Mouse (Mus musculus): Measurements from ENCODE around the gene Cnmd. TPM values are rescaled to one million over a fixed set of nuclear protein-coding genes. Genes with fewer than 3 reads are reported as not detected.

The Cnmd gene
- polyA plus RNA-seq, 1 experiment from 2014 or later: 0.18 TPM

DNA sequence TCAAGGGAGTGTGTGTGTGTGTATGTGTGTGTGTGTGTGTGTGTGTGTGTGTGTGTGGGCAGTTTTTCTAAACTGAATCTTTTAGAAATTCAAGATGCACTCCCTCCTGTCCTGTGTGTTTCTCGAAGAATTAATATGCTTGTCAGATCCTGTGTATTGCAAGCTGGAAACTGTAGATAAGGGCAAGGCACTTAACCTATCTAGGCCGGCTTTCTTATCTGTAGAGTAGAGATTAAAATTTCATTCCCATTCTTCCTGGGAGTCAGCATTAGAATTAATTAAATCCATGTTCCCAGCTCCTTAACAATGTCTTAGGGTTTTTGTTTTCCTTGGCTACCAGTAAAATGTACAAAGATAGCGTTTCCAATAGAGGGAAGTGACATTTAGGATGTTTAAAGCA, 40.8 kb downstream of the Cnmd start:
- Histone ChIP-seq H3K27me3 (replicated peaks; ENCODE audit: control insufficient read depth, insufficient read depth, low read length) (no peaks in the 10 kb centered on the region), H3K36me3 (ENCODE audit: control insufficient read depth, insufficient read depth) (peaks cover 40% of the 10 kb centered on the region), H3K4me2 (replicated peaks; ENCODE audit: low read depth) (no peak overlapping the region), H3K4me1 (replicated peaks; ENCODE audit: control insufficient read depth, insufficient read depth, low read length) (no peaks in the 10 kb centered on the region), H3K27ac (ENCODE audit: low read depth, low read length) (no peak overlapping the region), H3K9ac (ENCODE audit: low read depth, low read length) (no peak overlapping the region), H3K9me3 (ENCODE audit: control insufficient read depth) (no peaks in the 10 kb centered on the region), H3K4me3 (ENCODE audit: low read depth, low read length) (no peak overlapping the region)
- WGBS: 50% methylated on average over 3 of the region's 3 CpGs
- ATAC-seq: no peak
- TF ChIP-seq CTCF (IDR thresholded peaks at IDR 0.05; ENCODE audit: low read depth): no peak

DNA sequence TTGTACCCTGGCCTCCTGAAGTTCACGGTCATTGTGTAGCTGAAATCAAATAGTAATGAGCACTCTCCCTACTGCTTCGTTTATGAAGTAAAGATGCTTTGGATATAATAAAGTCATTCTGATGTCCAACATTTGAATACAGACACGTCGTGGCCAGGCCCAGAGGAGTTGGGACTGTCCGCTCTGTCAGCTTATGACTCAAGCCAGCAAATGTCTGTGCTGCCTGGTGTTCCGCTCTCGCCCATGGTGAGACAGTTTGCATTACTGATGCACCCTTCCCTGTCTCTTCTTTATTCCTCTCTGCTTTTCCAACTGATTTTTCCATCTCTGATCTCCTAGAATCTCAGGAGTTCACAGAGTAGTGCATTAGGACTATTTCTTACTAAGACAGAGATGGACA, 42.2 kb downstream of the Cnmd start:
- Histone ChIP-seq H3K9ac (ENCODE audit: low read depth, low read length) (no peak overlapping the region), H3K27me3 (replicated peaks; ENCODE audit: control insufficient read depth, insufficient read depth, low read length) (no peaks in the 10 kb centered on the region), H3K36me3 (ENCODE audit: control insufficient read depth, insufficient read depth) (peaks cover 33% of the 10 kb centered on the region), H3K4me1 (replicated peaks; ENCODE audit: control insufficient read depth, insufficient read depth, low read length) (no peaks in the 10 kb centered on the region), H3K27ac (ENCODE audit: low read depth, low read length) (no peak overlapping the region), H3K9me3 (ENCODE audit: control insufficient read depth) (no peaks in the 10 kb centered on the region), H3K4me2 (replicated peaks; ENCODE audit: low read depth) (no peak overlapping the region), H3K4me3 (ENCODE audit: low read depth, low read length) (no peak overlapping the region)
- TF ChIP-seq CTCF (IDR thresholded peaks at IDR 0.05; ENCODE audit: low read depth): no peak
- ATAC-seq: no peak
- WGBS: 93% methylated on average over 7 of the region's 7 CpGs

DNA sequence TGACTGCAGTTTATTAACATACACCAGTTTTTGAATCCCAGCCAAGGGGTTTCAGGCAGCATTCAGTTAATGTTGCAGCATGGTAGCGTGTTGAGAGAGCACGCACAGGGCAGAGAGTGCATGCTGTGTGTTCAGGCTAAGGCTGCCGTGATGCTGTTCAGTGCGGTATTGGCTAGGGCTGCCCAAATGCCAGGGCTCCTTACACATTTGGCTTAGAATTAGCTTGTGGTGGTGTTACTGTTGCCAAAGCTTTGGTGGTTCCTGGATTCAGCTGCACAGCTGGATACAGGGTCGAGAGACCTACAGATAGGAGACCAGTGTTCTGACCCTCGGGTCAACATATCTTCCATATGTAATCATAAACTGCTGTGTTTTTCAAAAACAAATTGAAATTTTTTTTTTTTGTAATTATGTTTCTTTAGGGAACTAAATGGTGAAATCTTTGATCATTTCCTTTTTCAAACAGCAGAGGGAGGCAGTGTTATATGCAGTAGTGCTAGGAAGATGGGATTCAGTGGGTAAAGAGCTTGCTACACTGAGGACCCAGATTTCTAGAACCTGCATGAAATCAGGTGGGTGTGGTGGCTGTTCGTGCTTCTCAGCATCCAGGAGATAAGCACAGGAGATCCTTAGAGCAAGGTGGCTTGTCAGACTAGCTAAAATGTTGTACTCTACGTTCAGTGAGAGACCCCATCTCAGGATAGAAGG, 44.7 kb downstream of the Cnmd start:
- Histone ChIP-seq H3K4me1 (replicated peaks; ENCODE audit: control insufficient read depth, insufficient read depth, low read length) (no peaks in the 10 kb centered on the region), H3K36me3 (ENCODE audit: control insufficient read depth, insufficient read depth) (peaks cover 52% of the 10 kb centered on the region), H3K4me3 (ENCODE audit: low read depth, low read length) (no peak overlapping the region), H3K27ac (ENCODE audit: low read depth, low read length) (no peak overlapping the region), H3K9ac (ENCODE audit: low read depth, low read length) (no peak overlapping the region), H3K4me2 (replicated peaks; ENCODE audit: low read depth) (no peak overlapping the region), H3K9me3 (ENCODE audit: control insufficient read depth) (no peaks in the 10 kb centered on the region), H3K27me3 (replicated peaks; ENCODE audit: control insufficient read depth, insufficient read depth, low read length) (no peaks in the 10 kb centered on the region)
- ATAC-seq: no peak
- peak; percentile 71 for TF ChIP-seq CTCF (IDR thresholded peaks at IDR 0.05; ENCODE audit: low read depth)
- WGBS: 83% methylated on average over 8 of the region's 8 CpGs

GRCm38 (mm10) chr14:79608286-79608685, 53.7 kb downstream of the Cnmd start:
- TF ChIP-seq CTCF (IDR thresholded peaks at IDR 0.05; ENCODE audit: low read depth): no peak
- Histone ChIP-seq H3K36me3 (ENCODE audit: control insufficient read depth, insufficient read depth) (peaks cover 65% of the 10 kb centered on the region), H3K4me1 (replicated peaks; ENCODE audit: control insufficient read depth, insufficient read depth, low read length) (no peaks in the 10 kb centered on the region), H3K4me2 (replicated peaks; ENCODE audit: low read depth) (no peak overlapping the region), H3K9ac (ENCODE audit: low read depth, low read length) (no peak overlapping the region), H3K27ac (ENCODE audit: low read depth, low read length) (no peak overlapping the region), H3K4me3 (ENCODE audit: low read depth, low read length) (no peak overlapping the region), H3K27me3 (replicated peaks; ENCODE audit: control insufficient read depth, insufficient read depth, low read length) (no peaks in the 10 kb centered on the region), H3K9me3 (ENCODE audit: control insufficient read depth) (no peaks in the 10 kb centered on the region)
- WGBS: 94% methylated on average over 6 of the region's 6 CpGs
- ATAC-seq: no peak

DNA sequence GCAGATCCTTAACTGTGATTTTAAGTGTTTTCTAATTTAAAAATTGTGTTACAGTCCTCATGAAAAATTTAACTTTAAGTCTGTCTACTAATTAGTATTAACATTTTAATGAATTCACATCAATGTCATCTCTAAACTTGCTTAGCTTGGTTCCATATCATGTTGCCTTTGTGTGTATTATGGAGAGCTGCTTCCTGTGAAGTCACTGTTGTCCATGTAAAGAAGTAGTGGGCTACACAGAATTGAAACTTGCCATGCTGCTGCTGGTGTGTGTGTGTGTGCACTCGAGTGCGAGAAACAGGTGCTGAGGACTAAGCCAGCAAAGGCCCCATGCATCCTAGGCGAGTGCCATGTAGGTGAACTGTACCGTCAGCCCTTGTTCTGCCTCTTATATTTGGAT, 54.6 kb downstream of the Cnmd start:
- no peak overlapping the region for H3K27ac ChIP-seq (ENCODE audit: low read depth, low read length)
- no peak overlapping the region for H3K4me3 ChIP-seq (ENCODE audit: low read depth, low read length)
- no peaks in the 10 kb centered on the region for H3K4me1 ChIP-seq (replicated peaks; ENCODE audit: control insufficient read depth, insufficient read depth, low read length)
- H3K4me2 ChIP-seq (replicated peaks; ENCODE audit: low read depth): no peak overlapping the region
- no peaks in the 10 kb centered on the region for H3K9me3 ChIP-seq (ENCODE audit: control insufficient read depth)
- no peaks in the 10 kb centered on the region for H3K27me3 ChIP-seq (replicated peaks; ENCODE audit: control insufficient read depth, insufficient read depth, low read length)
- no peak overlapping the region for H3K9ac ChIP-seq (ENCODE audit: low read depth, low read length)
- WGBS: 96% methylated on average over 4 of the region's 4 CpGs
- H3K36me3 ChIP-seq (ENCODE audit: control insufficient read depth, insufficient read depth): peaks cover 57% of the 10 kb centered on the region
- ATAC-seq: no peak
- no peak for TF ChIP-seq CTCF (IDR thresholded peaks at IDR 0.05; ENCODE audit: low read depth)

DNA sequence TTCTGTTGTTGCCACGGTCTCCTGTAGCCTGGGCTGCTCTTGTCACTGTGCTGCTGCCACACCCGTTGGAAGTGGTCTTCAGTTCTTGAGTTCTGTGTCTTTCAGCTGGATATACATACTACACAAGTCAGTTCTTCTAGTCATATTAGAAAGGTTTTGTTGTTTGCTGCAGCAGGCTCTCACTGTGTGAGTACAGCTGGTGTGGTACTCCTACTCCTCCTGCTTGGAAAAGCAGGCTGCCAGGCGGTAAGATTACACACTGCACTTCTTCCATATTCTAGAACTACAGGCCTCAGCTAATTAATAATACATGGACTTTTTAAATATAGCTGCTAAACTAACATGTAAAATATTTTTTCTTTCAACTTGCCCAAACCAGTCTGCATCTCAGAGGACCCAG, 55.1 kb downstream of the Cnmd start:
- H3K4me1 ChIP-seq (replicated peaks; ENCODE audit: control insufficient read depth, insufficient read depth, low read length): no peaks in the 10 kb centered on the region
- H3K27ac ChIP-seq (ENCODE audit: low read depth, low read length): no peak overlapping the region
- 88% methylated on average over 3 of the region's 3 CpGs for WGBS
- H3K27me3 ChIP-seq (replicated peaks; ENCODE audit: control insufficient read depth, insufficient read depth, low read length): no peaks in the 10 kb centered on the region
- no peak for ATAC-seq
- H3K4me3 ChIP-seq (ENCODE audit: low read depth, low read length): no peak overlapping the region
- H3K9ac ChIP-seq (ENCODE audit: low read depth, low read length): no peak overlapping the region
- TF ChIP-seq CTCF (IDR thresholded peaks at IDR 0.05; ENCODE audit: low read depth): no peak
- no peak overlapping the region for H3K4me2 ChIP-seq (replicated peaks; ENCODE audit: low read depth)
- H3K9me3 ChIP-seq (ENCODE audit: control insufficient read depth): no peaks in the 10 kb centered on the region
- H3K36me3 ChIP-seq (ENCODE audit: control insufficient read depth, insufficient read depth): peaks cover 57% of the 10 kb centered on the region
